In genomic region chr7:68858471-68859210, GRCm38 (mm10) we compare ENCODE assay signal across 14 mouse cellular contexts.
DNase-seq lines count a peak whose midpoint lies in the region; ATAC-seq lines count a peak whose summit lies in the region.
"Had no signal": no experiment of that assay in that cellular context is flagged by ENCODE, and none has a peak within 500 bp of the region (broad histone marks: within the 10 kb centered on the region; RNA-seq: fewer than 3 reads in every experiment).

No protein-coding gene starts in this region.

- H3K4me2 ChIP-seq in forebrain, embryonic 14.5 days (ENCODE audit: low read length) = no peak overlapping the region
- H3K4me2 ChIP-seq in forebrain, embryonic 11.5 days (ENCODE audit: low read depth, low read length, severe bottlenecking) = no peak overlapping the region
- no peak overlapping the region for H3K4me2 ChIP-seq in midbrain, embryonic 13.5 days (replicated peaks)
- no peak overlapping the region for H3K4me2 ChIP-seq in hindbrain, embryonic 16.5 days (ENCODE audit: low read length)
- H3K4me2 ChIP-seq: neural tube, embryonic 13.5 days had no signal

- ATAC-seq in forebrain, embryonic 14.5 days = peak; percentile 96
- ATAC-seq in forebrain, embryonic 11.5 days (replicated peaks; ENCODE audit: low FRiP score) = no peak
- peak; percentile 90 for ATAC-seq in midbrain, embryonic 13.5 days
- ATAC-seq in hindbrain, embryonic 16.5 days = peak; percentile 69; the same call in 1 of the 2 replicates

- DNase-seq in forebrain, embryonic 14.5 days (ENCODE audit: low spot score) = peak; percentile 80
- no peak for DNase-seq in forebrain, embryonic 11.5 days (ENCODE audit: low spot score)
- DNase-seq in midbrain, embryonic 10.5 days (ENCODE audit: low spot score) = no peak
- DNase-seq in right cerebral cortex, postnatal 4 days = peak; percentile 7
- no peak for DNase-seq in cerebellum, postnatal 14 days
- DNase-seq in adrenal gland, adult 2 months = no peak
- DNase-seq: cerebellum, adult 2 months; thymus, postnatal 14 days had no signal

- H3K27ac ChIP-seq in forebrain, embryonic 14.5 days (ENCODE audit: low read depth, low read length) = 0 out of 2 replicates have a peak overlapping the region, but pooled peaks have one; percentile 6
- no peak overlapping the region for H3K27ac ChIP-seq in forebrain, embryonic 11.5 days (ENCODE audit: low read depth, low read length)
- H3K27ac ChIP-seq in midbrain, embryonic 13.5 days = no peak overlapping the region
- no peak overlapping the region for H3K27ac ChIP-seq in midbrain, embryonic 10.5 days (replicated peaks)
- H3K27ac ChIP-seq in hindbrain, embryonic 16.5 days (ENCODE audit: low read depth, low read length) = no peak overlapping the region
- H3K27ac ChIP-seq: macrophage; neural tube, embryonic 13.5 days had no signal

- H3K36me3 ChIP-seq in forebrain, embryonic 14.5 days (ENCODE audit: control insufficient read depth, insufficient read depth, low read length) = no peaks in the 10 kb centered on the region
- no peaks in the 10 kb centered on the region for H3K36me3 ChIP-seq in forebrain, embryonic 11.5 days (ENCODE audit: control insufficient read depth, insufficient read depth, low read length)
- no peaks in the 10 kb centered on the region for H3K36me3 ChIP-seq in midbrain, embryonic 13.5 days
- H3K36me3 ChIP-seq in midbrain, embryonic 10.5 days = no peaks in the 10 kb centered on the region
- no peaks in the 10 kb centered on the region for H3K36me3 ChIP-seq in hindbrain, embryonic 16.5 days (ENCODE audit: control insufficient read depth, insufficient read depth, low read length)
- H3K36me3 ChIP-seq: G1E; neural tube, embryonic 13.5 days had no signal

- no peaks in the 10 kb centered on the region for H3K9me3 ChIP-seq in forebrain, embryonic 14.5 days (replicated peaks; ENCODE audit: control insufficient read depth, low read length)
- no peaks in the 10 kb centered on the region for H3K9me3 ChIP-seq in forebrain, embryonic 11.5 days (ENCODE audit: control insufficient read depth, low read length)
- no peaks in the 10 kb centered on the region for H3K9me3 ChIP-seq in midbrain, embryonic 13.5 days
- no peaks in the 10 kb centered on the region for H3K9me3 ChIP-seq in midbrain, embryonic 10.5 days (replicated peaks)
- H3K9me3 ChIP-seq in hindbrain, embryonic 16.5 days (ENCODE audit: control insufficient read depth, low read length) = no peaks in the 10 kb centered on the region
- H3K9me3 ChIP-seq: neural tube, embryonic 13.5 days had no signal

- WGBS in forebrain, embryonic 14.5 days = 56% methylated on average over 2 of the region's 2 CpGs
- 80% methylated on average over 2 of the region's 2 CpGs for WGBS in forebrain, embryonic 11.5 days
- 41% methylated on average over 2 of the region's 2 CpGs for WGBS in midbrain, embryonic 13.5 days
- 66% methylated on average over 2 of the region's 2 CpGs for whole genome bisulfite sequencing in midbrain, embryonic 10.5 days
- 43% methylated on average over 2 of the region's 2 CpGs for WGBS in hindbrain, embryonic 16.5 days

- H3K27me3 ChIP-seq in forebrain, embryonic 14.5 days (replicated peaks; ENCODE audit: control insufficient read depth, insufficient read depth, low read length) = no peaks in the 10 kb centered on the region
- H3K27me3 ChIP-seq in forebrain, embryonic 11.5 days (ENCODE audit: control insufficient read depth, insufficient read depth, low read length) = no peaks in the 10 kb centered on the region
- no peaks in the 10 kb centered on the region for H3K27me3 ChIP-seq in midbrain, embryonic 13.5 days
- H3K27me3 ChIP-seq in midbrain, embryonic 10.5 days (ENCODE audit: low read depth, poor library complexity, severe bottlenecking) = no peaks in the 10 kb centered on the region
- H3K27me3 ChIP-seq in hindbrain, embryonic 16.5 days (replicated peaks; ENCODE audit: control insufficient read depth, insufficient read depth, low read length) = no peaks in the 10 kb centered on the region
- H3K27me3 ChIP-seq: neural tube, embryonic 13.5 days had no signal

- no peak overlapping the region for H3K4me3 ChIP-seq in forebrain, embryonic 14.5 days (ENCODE audit: low read depth, low read length)
- no peak overlapping the region for H3K4me3 ChIP-seq in forebrain, embryonic 11.5 days (ENCODE audit: low read depth, low read length)
- no peak overlapping the region for H3K4me3 ChIP-seq in midbrain, embryonic 13.5 days (replicated peaks)
- no peak overlapping the region for H3K4me3 ChIP-seq in midbrain, embryonic 10.5 days
- no peak overlapping the region for H3K4me3 ChIP-seq in hindbrain, embryonic 16.5 days (ENCODE audit: low read length)
- H3K4me3 ChIP-seq: erythroblast, embryonic 14.5 days; neural tube, embryonic 13.5 days had no signal

- peaks cover 5% of the 10 kb centered on the region for H3K4me1 ChIP-seq in forebrain, embryonic 14.5 days (ENCODE audit: control insufficient read depth, insufficient read depth, low read length)
- H3K4me1 ChIP-seq in forebrain, embryonic 11.5 days (replicated peaks; ENCODE audit: control insufficient read depth, insufficient read depth, low read length) = no peaks in the 10 kb centered on the region
- H3K4me1 ChIP-seq in midbrain, embryonic 13.5 days (replicated peaks) = peaks cover 11% of the 10 kb centered on the region
- no peaks in the 10 kb centered on the region for H3K4me1 ChIP-seq in midbrain, embryonic 10.5 days
- no peaks in the 10 kb centered on the region for H3K4me1 ChIP-seq in hindbrain, embryonic 16.5 days (ENCODE audit: control insufficient read depth, insufficient read depth, low read depth, low read length)

- no peak overlapping the region for H3K9ac ChIP-seq in forebrain, embryonic 14.5 days (ENCODE audit: low read length)
- no peak overlapping the region for H3K9ac ChIP-seq in forebrain, embryonic 11.5 days (ENCODE audit: low read length)
- no peak overlapping the region for H3K9ac ChIP-seq in midbrain, embryonic 13.5 days (replicated peaks)
- H3K9ac ChIP-seq in hindbrain, embryonic 16.5 days (ENCODE audit: low read depth, low read length) = no peak overlapping the region
- H3K9ac ChIP-seq: neural tube, embryonic 13.5 days had no signal

Comparison
In these comparisons a context has a peak if more than half of its experiments do, and no peak if none do; other contexts are left out.
1. DNase-seq: peak in forebrain, embryonic 14.5 days (single experiment) and right cerebral cortex, postnatal 4 days (single experiment); none in forebrain, embryonic 11.5 days (single experiment), midbrain, embryonic 10.5 days (single experiment), cerebellum, postnatal 14 days (0 of 2) and adrenal gland, adult 2 months (single experiment).